Mouse (Mus musculus) spleen, postnatal 4 days (tissue): ENCODE measurements around the gene Defa37.
"Not testable (repeated sequence)": the region's sequence is repeated elsewhere in the genome, so short reads cannot be mapped to it uniquely, and the experiment has no call there.

ENCODE experiments used
- DNase-seq, 2 experiments: peaks; one replicate each; pipeline ENCODE4 v3.0.0; 2022; ENCODE audit warnings: low spot score in 2 of 2

Defa37 gene

DNA sequence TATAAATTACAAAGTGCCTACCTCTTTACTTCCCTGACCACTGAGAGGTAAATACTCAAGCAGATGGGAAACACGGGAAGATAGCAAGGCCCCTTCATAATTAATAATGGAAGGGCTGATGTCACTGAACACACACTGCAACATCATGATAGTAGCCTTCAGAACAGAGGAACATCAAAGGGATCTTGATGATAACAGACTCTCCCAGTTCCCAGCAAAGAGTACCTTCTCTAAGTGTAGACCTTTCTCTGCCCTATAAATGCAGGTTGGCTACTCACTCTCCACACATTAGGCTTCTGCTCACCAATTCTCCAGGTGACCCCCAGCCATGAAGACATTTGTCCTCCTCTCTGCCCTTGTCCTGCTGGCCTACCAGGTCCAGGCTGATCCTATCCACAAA lies at the start of gene Defa37:
TSS of gene Defa37 (plus strand) at position 301 of the 400 bp plus-strand sequence.
- not testable (repeated sequence) for DNase-seq

DNA sequence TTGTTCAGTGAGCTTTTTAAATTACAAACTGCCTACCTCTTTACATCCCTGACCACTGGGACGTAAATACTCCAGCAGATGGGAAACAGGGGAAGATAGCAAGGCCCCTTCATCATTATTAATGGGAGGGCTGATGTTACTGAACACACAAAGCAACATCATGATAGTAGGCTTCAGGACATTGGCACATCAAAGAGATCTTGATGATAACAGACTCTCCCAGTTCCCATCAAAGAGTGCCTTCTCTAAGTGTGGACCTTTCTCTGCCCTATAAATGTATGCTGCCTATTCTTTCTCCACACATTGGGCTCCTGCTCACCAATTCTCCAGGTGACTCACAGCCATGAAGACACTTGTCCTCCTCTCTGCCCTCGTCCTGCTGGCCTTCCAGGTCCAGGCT lies 36.5 kb upstream of the Defa37 start, which contains the start of gene Defa32:
TSS of gene Defa32 (plus strand) at position 301 of the 400 bp plus-strand sequence.
- not testable (repeated sequence) for DNase-seq

DNA sequence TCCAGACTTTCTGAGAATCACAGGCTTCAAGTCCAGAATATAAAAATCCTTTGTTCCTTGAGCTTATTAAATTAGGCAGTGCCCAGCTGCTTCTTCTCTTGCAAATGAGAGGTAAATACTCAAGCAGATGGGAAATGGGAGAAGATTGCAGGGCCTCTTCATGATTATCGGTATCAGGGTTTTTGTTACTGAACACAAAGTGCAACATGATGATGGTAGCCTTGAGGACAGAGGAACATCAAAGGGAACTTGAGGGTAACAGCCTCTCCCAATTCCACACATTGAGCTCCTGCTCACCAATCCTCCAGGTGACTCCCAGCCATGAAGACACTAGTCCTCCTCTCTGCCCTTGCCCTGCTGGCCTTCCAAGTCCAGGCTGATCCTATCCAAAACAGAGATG lies 17.5 kb downstream of the Defa37 start, which contains the start of gene Defa28:
TSS of gene Defa28 (plus strand) at position 301 of the 400 bp plus-strand sequence.
- DNase-seq, result not testable (repeated sequence)

DNA sequence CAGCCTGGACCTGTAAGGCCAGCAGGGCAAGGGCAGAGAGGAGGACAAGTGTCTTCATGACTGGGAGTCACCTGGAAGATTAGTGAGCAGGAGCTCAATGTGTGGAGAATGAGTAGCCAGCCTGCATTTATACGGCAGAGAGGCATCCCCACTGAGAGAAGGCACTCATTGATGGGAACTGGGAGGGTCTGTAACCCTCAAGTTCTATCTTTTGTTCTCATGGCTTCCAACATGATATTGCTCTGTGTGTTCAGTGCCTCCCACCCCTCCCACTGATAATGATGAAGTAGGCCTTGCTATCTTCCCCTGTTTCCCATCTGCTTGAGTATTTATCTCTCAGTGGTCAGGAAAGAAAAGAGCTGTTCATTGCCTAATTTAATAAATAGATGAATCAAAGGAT lies 29.2 kb downstream of the Defa37 start, which contains the start of gene Gm7861:
TSS of gene Gm7861 (minus strand) at position 101 of the 400 bp plus-strand sequence.
- not testable (repeated sequence) for DNase-seq
